In the genomic region with DNA sequence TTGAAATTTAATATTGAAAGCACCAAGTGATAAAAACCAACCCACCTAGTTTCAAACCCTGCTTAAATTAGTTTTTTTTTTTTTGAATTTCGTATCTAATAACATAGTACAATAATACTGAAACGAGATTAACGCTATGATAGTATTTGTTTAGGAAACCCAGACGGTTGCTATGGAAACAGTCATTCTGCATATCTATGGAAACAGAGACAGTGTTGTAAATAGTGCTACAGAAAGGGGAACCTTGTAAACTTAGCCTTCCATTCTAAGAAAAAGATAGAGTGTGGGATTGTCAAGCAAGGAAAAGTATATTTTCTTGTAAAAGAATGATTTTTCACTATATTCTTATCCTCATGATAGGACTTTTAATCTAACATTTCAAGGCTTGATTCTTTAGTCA, we compare ENCODE assay signal across 13 mouse cellular contexts.
DNase-seq lines count a peak whose midpoint lies in the region; ATAC-seq lines count a peak whose summit lies in the region.
"Had no signal": no experiment of that assay in that cellular context is flagged by ENCODE, and none has a peak within 500 bp of the region (broad histone marks: within the 10 kb centered on the region; RNA-seq: fewer than 3 reads in every experiment).

No protein-coding gene starts in this region.

- no peak for ATAC-seq in embryonic facial prominence, embryonic 11.5 days (replicated peaks; ENCODE audit: insufficient number of reproducible peaks, low FRiP score, low TSS enrichment, low read depth)
- peak; percentile 75; the same call in 1 of the 2 replicates for ATAC-seq in midbrain, embryonic 15.5 days (replicated peaks)
- ATAC-seq in monocyte, adult 5-6 weeks (replicated peaks; ENCODE audit: insufficient number of reproducible peaks, low FRiP score, low TSS enrichment, poor library complexity, severe bottlenecking) = peak; percentile 80
- ATAC-seq in liver, embryonic 12.5 days = no peak
- ATAC-seq: intestine, embryonic 15.5 days had no signal

- no peaks in the 10 kb centered on the region for H3K27me3 ChIP-seq in embryonic facial prominence, embryonic 11.5 days (ENCODE audit: control insufficient read depth, insufficient read depth, low read length)
- H3K27me3 ChIP-seq in embryonic facial prominence, embryonic 10.5 days (replicated peaks; ENCODE audit: low read depth, poor library complexity, severe bottlenecking) = no peaks in the 10 kb centered on the region
- H3K27me3 ChIP-seq in midbrain, embryonic 15.5 days (replicated peaks) = no peaks in the 10 kb centered on the region
- no peaks in the 10 kb centered on the region for H3K27me3 ChIP-seq in midbrain, embryonic 10.5 days (ENCODE audit: low read depth, poor library complexity, severe bottlenecking)
- no peaks in the 10 kb centered on the region for H3K27me3 ChIP-seq in liver, embryonic 12.5 days (replicated peaks)
- H3K27me3 ChIP-seq: embryonic facial prominence, embryonic 13.5 days; intestine, embryonic 15.5 days; lung, embryonic 15.5 days had no signal

- no peak overlapping the region for H3K4me2 ChIP-seq in embryonic facial prominence, embryonic 11.5 days (ENCODE audit: low read depth, low read length)
- H3K4me2 ChIP-seq in midbrain, embryonic 15.5 days = no peak overlapping the region
- no peak overlapping the region for H3K4me2 ChIP-seq in liver, embryonic 12.5 days
- H3K4me2 ChIP-seq: embryonic facial prominence, embryonic 13.5 days; intestine, embryonic 15.5 days; lung, embryonic 15.5 days had no signal

- no peaks in the 10 kb centered on the region for H3K36me3 ChIP-seq in embryonic facial prominence, embryonic 11.5 days (replicated peaks; ENCODE audit: control insufficient read depth, insufficient read depth, low read depth, low read length)
- no peaks in the 10 kb centered on the region for H3K36me3 ChIP-seq in embryonic facial prominence, embryonic 10.5 days (replicated peaks)
- no peaks in the 10 kb centered on the region for H3K36me3 ChIP-seq in midbrain, embryonic 15.5 days (replicated peaks)
- no peaks in the 10 kb centered on the region for H3K36me3 ChIP-seq in midbrain, embryonic 10.5 days
- H3K36me3 ChIP-seq in liver, embryonic 12.5 days = no peaks in the 10 kb centered on the region
- H3K36me3 ChIP-seq: embryonic facial prominence, embryonic 13.5 days; intestine, embryonic 15.5 days; lung, embryonic 15.5 days had no signal

- no peak overlapping the region for H3K9ac ChIP-seq in embryonic facial prominence, embryonic 11.5 days (replicated peaks; ENCODE audit: low read length)
- no peak overlapping the region for H3K9ac ChIP-seq in midbrain, embryonic 15.5 days
- H3K9ac ChIP-seq in liver, embryonic 12.5 days = no peak overlapping the region
- H3K9ac ChIP-seq: embryonic facial prominence, embryonic 13.5 days; intestine, embryonic 15.5 days; lung, embryonic 15.5 days had no signal

- WGBS in embryonic facial prominence, embryonic 11.5 days = 55% methylated on average over 4 of the region's 4 CpGs
- WGBS in embryonic facial prominence, embryonic 10.5 days = 57% methylated on average over 4 of the region's 4 CpGs
- WGBS in midbrain, embryonic 15.5 days = 27% methylated on average over 4 of the region's 4 CpGs
- 50% methylated on average over 4 of the region's 4 CpGs for WGBS in midbrain, embryonic 10.5 days
- WGBS in liver, embryonic 12.5 days (ENCODE audit: insufficient replicate concordance) = 31% methylated on average over 4 of the region's 4 CpGs

- no peak overlapping the region for H3K4me3 ChIP-seq in embryonic facial prominence, embryonic 11.5 days (ENCODE audit: low read depth, low read length)
- H3K4me3 ChIP-seq in embryonic facial prominence, embryonic 10.5 days = no peak overlapping the region
- H3K4me3 ChIP-seq in midbrain, embryonic 15.5 days = no peak overlapping the region
- no peak overlapping the region for H3K4me3 ChIP-seq in midbrain, embryonic 10.5 days
- H3K4me3 ChIP-seq in liver, embryonic 12.5 days = no peak overlapping the region
- H3K4me3 ChIP-seq: embryonic facial prominence, embryonic 13.5 days; intestine, embryonic 15.5 days; lung, embryonic 15.5 days had no signal

- no peaks in the 10 kb centered on the region for H3K4me1 ChIP-seq in embryonic facial prominence, embryonic 11.5 days (ENCODE audit: control insufficient read depth, insufficient read depth, low read length)
- no peaks in the 10 kb centered on the region for H3K4me1 ChIP-seq in embryonic facial prominence, embryonic 10.5 days
- H3K4me1 ChIP-seq in midbrain, embryonic 15.5 days = no peaks in the 10 kb centered on the region
- 0 out of 2 replicates have a peak, but pooled peaks cover 2% of the 10 kb centered on the region for H3K4me1 ChIP-seq in midbrain, embryonic 10.5 days
- H3K4me1 ChIP-seq in liver, embryonic 12.5 days = no peaks in the 10 kb centered on the region
- H3K4me1 ChIP-seq: embryonic facial prominence, embryonic 13.5 days; intestine, embryonic 15.5 days; lung, embryonic 15.5 days had no signal

- peak; percentile 15 for DNase-seq in embryonic facial prominence, embryonic 11.5 days (ENCODE audit: low spot score)
- no peak for DNase-seq in embryonic facial prominence, embryonic 10.5 days (ENCODE audit: low spot score)
- DNase-seq in midbrain, embryonic 10.5 days (ENCODE audit: low spot score) = no peak
- peak; percentile 16 for DNase-seq in embryo, embryonic 11 days
- DNase-seq in urinary bladder, postnatal 4 days (ENCODE audit: low spot score in 2 of 2) = no peak
- DNase-seq: adrenal gland, postnatal 36 days; layer of hippocampus, postnatal 36 days had no signal

- H3K27ac ChIP-seq in embryonic facial prominence, embryonic 11.5 days (replicated peaks; ENCODE audit: low read depth, low read length) = no peak overlapping the region
- no peak overlapping the region for H3K27ac ChIP-seq in embryonic facial prominence, embryonic 10.5 days (replicated peaks)
- no peak overlapping the region for H3K27ac ChIP-seq in midbrain, embryonic 15.5 days
- H3K27ac ChIP-seq in midbrain, embryonic 10.5 days (replicated peaks) = no peak overlapping the region
- no peak overlapping the region for H3K27ac ChIP-seq in liver, embryonic 12.5 days
- H3K27ac ChIP-seq: embryonic facial prominence, embryonic 13.5 days; intestine, embryonic 15.5 days; lung, embryonic 15.5 days had no signal

- H3K9me3 ChIP-seq in embryonic facial prominence, embryonic 11.5 days (replicated peaks; ENCODE audit: control insufficient read depth, low read length) = no peaks in the 10 kb centered on the region
- H3K9me3 ChIP-seq in embryonic facial prominence, embryonic 10.5 days = no peaks in the 10 kb centered on the region
- no peaks in the 10 kb centered on the region for H3K9me3 ChIP-seq in midbrain, embryonic 15.5 days
- H3K9me3 ChIP-seq in midbrain, embryonic 10.5 days (replicated peaks) = no peaks in the 10 kb centered on the region
- no peaks in the 10 kb centered on the region for H3K9me3 ChIP-seq in liver, embryonic 12.5 days (replicated peaks)
- H3K9me3 ChIP-seq: embryonic facial prominence, embryonic 13.5 days; intestine, embryonic 15.5 days; lung, embryonic 15.5 days had no signal

Comparison
In these comparisons a context has a peak if more than half of its experiments do, and no peak if none do; other contexts are left out.
1. DNase-seq: peak in embryonic facial prominence, embryonic 11.5 days (single experiment) and embryo, embryonic 11 days (single experiment); none in embryonic facial prominence, embryonic 10.5 days (single experiment), midbrain, embryonic 10.5 days (single experiment) and urinary bladder, postnatal 4 days (0 of 2).
2. ATAC-seq: peak in midbrain, embryonic 15.5 days (single experiment) and monocyte, adult 5-6 weeks (single experiment); none in embryonic facial prominence, embryonic 11.5 days (single experiment) and liver, embryonic 12.5 days (single experiment).